Mouse (Mus musculus) liver (tissue): ENCODE results near the gene Akna.

ENCODE experiments used
- DNase-seq: peaks from one replicate; pipeline ENCODE4 v3.0.0-alpha.2; 2020; ENCODE audit warnings: mixed read lengths

Akna gene

DNA sequence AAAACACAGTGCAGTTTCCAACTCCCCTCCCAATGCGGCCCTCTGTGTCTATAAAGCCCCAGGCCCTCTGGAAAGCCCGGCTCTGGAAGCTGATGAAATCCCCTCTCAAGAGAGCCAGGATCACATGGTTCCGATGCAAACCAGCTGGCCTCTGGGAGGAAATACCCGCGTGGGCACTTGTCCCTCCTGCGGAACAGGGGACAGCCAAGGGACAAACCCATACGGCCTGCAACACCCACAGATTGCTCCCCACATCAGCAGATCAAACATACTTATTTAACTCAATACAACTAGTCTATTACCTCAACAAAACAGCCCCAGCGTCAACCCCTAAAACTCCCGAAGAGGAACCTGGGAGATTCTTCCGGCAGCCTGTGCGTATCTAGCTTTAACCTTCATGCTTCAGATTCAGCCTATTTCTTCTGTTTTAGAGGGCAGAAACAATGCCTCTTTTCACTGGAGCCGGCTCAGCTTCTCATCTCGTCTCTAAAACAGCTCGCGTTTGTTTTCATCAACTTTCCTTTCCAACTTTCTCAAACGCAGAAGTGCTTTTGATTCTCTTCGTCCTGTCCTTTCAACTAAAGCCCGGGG is 6.3 kb upstream of the Akna start:
- DNase-seq = no peak

- peak; percentile 54 for DNase-seq
Observed at GRCm38 (mm10) chr4:63408649-63409048, 5.5 kb upstream of the Akna start.

GRCm38 (mm10) chr4:63408247-63408646 is 5.1 kb upstream of the Akna start:
- DNase-seq = no peak

GRCm38 (mm10) chr4:63405683-63406082 is 2.5 kb upstream of the Akna start:
- no peak for DNase-seq

GRCm38 (mm10) chr4:63405051-63405450 is 1.9 kb upstream of the Akna start:
- DNase-seq = no peak

DNA sequence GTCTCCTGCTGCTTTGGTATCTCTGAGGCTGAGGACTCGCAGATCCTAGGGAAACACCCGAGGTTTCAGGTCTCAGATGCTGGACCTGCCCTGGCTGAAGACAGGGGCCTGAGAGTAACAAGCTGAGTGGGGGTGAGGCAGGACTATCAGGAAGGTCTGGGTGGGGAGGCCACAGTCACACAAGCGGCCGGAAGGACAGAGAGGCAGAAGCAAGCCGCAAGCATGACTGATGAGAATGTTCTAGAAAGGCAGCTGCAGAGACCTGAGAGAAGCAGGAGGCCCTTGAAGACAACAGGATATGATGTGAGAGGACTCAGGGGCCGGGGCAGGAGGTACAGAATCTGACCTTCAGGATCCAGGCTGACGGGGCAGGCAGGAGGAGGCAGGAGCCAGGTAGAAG is 1.1 kb upstream of the Akna start:
- DNase-seq = no peak

- DNase-seq = no peak
Observed at GRCm38 (mm10) chr4:63402558-63402957, 596 bp downstream of the Akna start.

DNA sequence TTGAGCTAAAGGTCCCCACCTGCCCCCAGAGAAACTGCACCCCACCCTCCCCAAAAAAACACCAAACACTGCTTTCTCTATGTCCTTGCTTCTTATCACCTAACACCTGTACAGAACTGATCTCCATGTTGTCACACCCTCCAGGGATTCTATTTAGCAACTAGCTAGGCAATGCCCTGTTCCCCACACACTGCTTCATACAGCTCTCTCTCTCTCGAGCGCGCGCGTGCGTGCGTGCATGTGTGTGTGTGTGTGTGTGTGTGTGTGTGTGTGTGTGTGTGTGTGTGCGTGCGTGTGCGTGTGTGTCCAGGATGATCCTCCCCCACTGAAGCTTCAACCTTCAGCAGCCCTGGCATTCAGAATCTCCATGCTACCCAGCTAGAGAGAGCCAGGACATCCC is 1.1 kb downstream of the Akna start:
- no peak for DNase-seq

DNA sequence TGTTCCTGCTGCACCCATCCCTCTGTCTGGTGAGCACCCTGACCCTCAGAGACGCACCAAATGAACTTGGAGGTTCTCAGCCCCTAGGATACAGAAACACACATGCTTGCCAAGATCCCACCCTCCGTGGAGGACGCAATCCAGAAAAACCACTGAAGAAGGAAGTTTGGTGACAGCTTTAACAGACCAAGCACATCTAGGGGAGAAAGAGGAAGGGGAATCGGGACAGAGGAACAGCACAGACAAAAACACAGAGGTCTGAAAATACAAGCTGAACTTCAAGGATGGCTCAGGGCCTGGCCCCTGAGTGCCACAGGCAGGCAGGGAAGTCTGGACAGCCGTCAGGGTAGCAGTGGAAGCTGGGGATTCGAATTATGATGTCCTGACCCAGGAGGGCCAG is 1.5 kb downstream of the Akna start:
- DNase-seq = no peak

DNA sequence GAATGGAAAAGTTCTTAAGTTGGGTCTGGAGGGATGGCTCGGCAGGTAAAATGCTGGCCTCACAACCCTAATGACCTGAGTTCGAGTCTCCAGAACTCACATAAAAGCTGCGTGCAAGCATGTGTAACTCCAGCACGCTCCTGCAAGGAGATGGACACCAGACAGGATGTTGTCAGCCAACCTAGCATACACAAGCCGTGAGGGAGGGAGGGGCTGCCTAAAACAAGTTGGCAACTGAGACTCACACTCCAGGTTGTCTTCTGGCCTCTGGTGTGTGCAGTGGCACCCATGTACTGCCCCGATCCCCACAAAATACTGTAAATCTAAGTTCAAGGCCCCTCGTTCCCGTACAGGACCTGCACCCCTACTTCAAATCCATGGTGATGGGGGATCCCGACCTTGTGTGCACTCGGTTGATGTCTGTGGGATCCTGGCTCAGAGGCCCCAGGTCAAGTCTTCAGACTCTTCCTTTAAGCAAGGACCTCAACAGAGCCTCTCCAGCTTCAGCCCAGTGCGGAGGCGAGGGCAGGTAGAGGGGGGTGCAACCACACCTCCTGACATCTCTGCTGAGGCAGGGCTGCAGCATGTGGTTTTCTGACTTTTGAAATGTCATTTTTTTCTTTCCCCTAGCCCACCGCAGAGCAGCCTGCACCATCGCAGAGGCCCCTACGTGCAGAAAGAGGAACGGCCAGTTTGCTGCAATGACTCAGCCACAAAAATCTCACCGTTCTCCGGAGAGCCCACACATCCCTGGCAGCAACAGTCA is 2.4 kb downstream of the Akna start:
- DNase-seq = no peak

GRCm38 (mm10) chr4:63399691-63400270 is 3.4 kb downstream of the Akna start:
- no peak for DNase-seq

DNA sequence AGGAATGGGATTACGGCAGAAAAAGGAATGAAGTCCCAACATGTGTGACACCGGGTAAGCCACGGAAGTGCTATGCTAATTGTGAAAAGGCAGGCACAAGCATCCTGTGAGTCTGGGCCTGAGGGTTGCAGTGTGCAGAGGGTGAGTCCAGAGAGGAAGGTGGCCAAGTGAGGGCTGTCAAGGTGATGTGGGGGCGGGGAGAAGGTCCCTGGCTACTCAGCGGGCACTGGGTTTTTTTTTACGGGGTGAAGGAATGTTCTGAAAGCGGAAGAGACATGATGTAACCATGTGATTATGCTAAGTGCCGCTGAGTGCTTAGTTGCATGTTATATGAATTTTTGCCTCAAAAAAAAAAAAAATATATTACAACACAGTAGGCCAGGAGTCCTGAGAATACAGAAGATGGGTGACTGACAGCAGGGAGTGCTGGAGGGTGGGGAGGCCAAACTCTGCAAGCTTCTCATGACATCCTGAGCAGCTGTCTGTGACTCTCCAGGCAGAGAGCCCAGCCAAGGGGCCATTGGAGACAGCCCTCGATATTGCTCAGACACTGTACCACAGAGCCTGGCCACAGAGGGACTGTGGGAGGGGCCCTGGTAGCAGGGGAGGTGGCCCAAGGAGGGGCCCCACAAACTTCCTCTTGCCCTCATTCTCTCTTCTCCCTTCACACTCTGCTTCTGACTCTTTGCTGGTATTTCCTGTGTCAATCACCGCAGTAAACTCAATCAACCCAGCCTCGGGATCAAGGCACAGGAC is 4.1 kb downstream of the Akna start:
- peak; percentile 53 for DNase-seq

GRCm38 (mm10) chr4:63397981-63398537 is 5.1 kb downstream of the Akna start:
- no peak for DNase-seq

DNA sequence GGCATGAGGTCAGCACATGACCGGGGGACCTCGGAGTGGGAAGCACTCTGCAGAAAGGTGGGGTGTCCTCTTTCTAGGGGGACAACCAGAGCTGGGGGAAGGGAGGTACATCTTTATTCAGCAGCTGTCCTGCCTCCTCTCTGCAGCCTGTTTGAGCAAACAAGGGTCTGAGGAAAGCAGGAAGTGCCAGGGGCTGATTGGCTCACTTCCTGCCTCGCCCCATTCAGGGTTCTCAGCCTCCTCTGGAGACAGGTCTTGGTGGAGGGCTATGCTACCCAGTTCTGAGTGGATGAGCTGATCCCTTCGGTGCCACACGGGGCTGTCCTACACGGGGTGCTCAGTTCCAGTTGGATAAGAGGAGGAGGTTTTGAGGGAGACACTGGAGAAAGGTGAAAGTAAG is 11.8 kb downstream of the Akna start:
- DNase-seq = no peak

GRCm38 (mm10) chr4:63389887-63390528 is 13.1 kb downstream of the Akna start:
- no peak for DNase-seq

DNA sequence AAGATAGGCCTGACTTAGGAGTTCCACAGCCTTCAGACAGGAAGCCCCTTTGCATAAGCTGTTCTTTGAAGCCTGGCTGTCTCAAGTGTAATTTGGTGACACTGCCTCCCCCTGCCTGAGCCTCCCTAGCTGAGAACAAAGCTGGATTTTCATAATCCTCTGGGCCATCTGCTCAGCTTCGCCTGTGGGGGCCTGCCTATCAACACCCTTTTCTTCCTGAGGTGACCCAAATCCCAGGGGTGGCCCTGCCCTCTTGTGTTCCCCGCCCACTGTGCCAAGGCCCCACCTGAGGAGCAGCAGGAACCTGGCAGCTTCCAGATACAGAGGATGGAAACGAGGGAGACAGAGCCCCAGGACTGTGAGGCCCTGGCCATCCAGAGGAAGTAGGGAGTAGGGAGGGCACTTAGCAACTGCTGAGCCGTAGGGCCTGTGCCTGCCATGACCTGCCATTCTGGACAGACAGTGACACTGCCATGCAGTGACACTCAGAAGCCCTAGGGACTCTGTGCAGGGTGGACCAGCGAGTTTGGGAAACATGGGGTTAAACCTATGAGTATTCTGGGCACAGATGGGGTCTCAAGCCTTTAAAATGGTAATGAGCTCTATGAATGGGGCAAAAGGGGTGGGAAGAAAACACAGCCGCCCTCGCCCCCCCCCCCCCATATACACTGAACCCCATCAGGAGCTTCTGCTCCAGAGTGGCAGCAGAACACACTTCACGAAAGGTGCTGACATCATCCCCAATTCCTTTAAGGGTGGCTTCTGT is 13.8 kb downstream of the Akna start:
- DNase-seq = peak; percentile 36

DNA sequence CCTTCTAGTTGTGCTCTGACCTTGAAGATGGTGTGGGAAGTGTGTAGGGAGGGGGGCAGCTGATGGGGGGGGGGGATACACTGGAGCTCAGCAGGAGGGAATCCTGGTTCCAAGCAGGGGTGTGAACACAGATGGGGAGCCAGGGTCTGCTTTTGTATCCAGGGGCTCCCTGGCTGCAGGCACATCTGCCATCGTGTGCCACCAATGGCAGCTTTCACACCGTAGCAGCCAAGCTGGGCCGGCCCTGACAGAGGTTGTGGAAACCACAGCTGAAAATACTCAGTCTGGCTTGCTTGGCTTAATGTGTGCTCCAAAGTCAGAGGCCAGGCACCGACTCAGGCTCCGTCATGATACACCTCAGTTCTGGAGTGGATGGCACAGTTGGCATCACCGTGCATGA is 15.1 kb downstream of the Akna start:
- DNase-seq = no peak

- DNase-seq = no peak
Observed at GRCm38 (mm10) chr4:63385784-63386183, 17.4 kb downstream of the Akna start.

DNA sequence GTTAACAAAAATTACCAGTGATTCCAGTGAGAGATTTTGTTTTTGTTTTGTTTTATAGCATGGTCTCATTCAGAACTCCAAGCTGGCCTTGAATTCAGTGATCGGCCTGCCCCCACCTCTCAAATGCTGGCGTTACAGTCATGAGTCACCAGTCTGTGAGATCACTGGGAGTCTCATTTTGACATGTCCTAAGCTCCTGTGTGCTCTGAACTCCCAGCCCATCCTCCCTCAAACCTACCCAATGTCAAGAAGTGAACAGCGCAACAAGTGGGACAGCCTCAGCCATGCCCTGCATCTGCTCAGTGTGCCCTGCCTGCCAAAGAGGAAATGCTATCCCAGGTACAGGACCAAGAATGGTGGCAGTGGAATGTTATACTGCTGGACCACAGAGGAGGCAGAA is 17.9 kb downstream of the Akna start:
- DNase-seq = no peak

DNA sequence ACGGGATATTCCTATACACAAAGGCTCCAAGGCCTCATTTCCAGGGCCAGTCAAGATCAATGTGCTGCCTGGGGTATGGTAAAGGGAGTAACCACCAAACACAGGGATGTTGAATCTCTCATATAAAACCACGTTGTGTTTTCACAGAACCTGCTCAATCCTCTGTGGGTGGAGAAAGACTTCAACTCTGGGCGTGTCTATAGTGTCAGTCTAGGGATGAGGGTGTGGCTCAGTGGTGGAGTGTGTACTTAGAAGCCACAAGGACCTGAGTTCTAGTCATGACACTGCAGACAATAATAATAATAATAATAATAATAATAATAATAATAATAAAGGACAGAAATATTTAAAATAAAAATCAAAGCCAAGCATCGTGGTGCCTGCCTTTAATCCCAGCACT is 18.9 kb downstream of the Akna start:
- DNase-seq = peak; percentile 51

DNA sequence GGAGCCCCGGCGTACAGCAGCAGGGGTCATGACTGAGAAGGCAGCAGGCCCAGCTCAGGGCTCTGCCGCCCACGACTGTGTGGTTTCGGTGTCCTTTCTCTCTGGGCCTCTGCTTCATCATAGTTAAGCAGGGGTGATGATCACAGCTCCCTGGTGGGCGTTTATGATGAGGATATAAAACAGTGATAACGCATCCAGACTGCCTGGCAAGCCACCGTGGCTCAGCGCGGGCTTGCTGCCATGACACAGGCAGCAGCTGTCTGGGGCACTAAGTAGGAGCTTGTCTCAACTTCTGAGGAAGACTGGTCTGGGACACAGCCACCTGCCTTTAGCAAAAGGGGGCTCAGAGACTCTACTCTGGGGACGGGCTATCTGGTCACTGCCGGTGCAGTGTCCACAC is 19.7 kb downstream of the Akna start:
- peak; percentile 50 for DNase-seq
